Mouse (Mus musculus) CH12.LX (cell line): ENCODE measurements at regions not wholly inside any gene's neighbourhood (a gene's known extent, or its start where the extent isn't known, plus 50 kb on each side); places are given as distances from the start of the nearest gene placed in this dataset.

Source experiments
- DNase-seq: peaks from one replicate; pipeline ENCODE4 v3.0.0-alpha.2; 2013; ENCODE audit errors: extremely low read depth
- H3K27ac ChIP-seq: 2 replicates; pipeline ENCODE4 v1.5.1; 2012; ENCODE audit warnings: low read depth, mild to moderate bottlenecking, control low read depth, moderate library complexity; ENCODE audit not compliant: insufficient read depth
- H3K27me3 ChIP-seq: replicated peaks from 2 replicates; pipeline ENCODE3; 2012; ENCODE audit warnings: inconsistent platforms
- H3K36me3 ChIP-seq, 2 experiments: replicated peaks in 1 of 2; 2 replicates each; pipeline versions ENCODE3 to v1.6.1; 2012; ENCODE audit warnings: inconsistent platforms in 1 of 2, low read length in 1 of 2, mild to moderate bottlenecking in 1 of 2, mixed read lengths in 1 of 2, moderate library complexity in 1 of 2; ENCODE audit not compliant: control insufficient read depth in 1 of 2, insufficient read depth in 1 of 2
- H3K4me1 ChIP-seq, 2 experiments: 2 replicates each; pipeline ENCODE4 v1.6.1; 2012; ENCODE audit warnings: inconsistent platforms in 1 of 2, moderate library complexity in 1 of 2; ENCODE audit not compliant: insufficient read depth in 2 of 2, control insufficient read depth in 1 of 2
- H3K4me2 ChIP-seq: 2 replicates; pipeline ENCODE4 v1.6.1; 2012; ENCODE audit warnings: low read depth, mild to moderate bottlenecking, control low read depth; ENCODE audit not compliant: poor library complexity, insufficient read depth, severe bottlenecking
- H3K4me3 ChIP-seq, 3 experiments: fragments of 150-350 bp in 1 of 3; sonication (generic) in 1 of 3; replicated peaks in 1 of 3; 2 replicates each; pipeline versions ENCODE3 to v1.5.1; 2011 to 2012; ENCODE audit warnings: low read depth in 2 of 3, low read length in 2 of 3, mild to moderate bottlenecking in 2 of 3, moderate library complexity in 2 of 3, control low read depth in 1 of 3, improper control_type of control experiment in 1 of 3, inconsistent platforms in 1 of 3, mixed read lengths in 1 of 3; ENCODE audit not compliant: poor library complexity in 1 of 3
- H3K79me2 ChIP-seq: replicated peaks from 2 replicates; pipeline ENCODE4 v1.6.1; 2012; ENCODE audit warnings: mild to moderate bottlenecking, moderate library complexity; ENCODE audit not compliant: control insufficient read depth, poor library complexity, insufficient read depth, severe bottlenecking; ENCODE audit errors: extremely low read depth
- H3K9ac ChIP-seq: 2 replicates; pipeline ENCODE4 v1.6.1; 2012; ENCODE audit warnings: low read depth, mild to moderate bottlenecking, control low read depth, moderate library complexity; ENCODE audit not compliant: insufficient read depth
- H3K9me3 ChIP-seq: replicated peaks from 2 replicates; pipeline ENCODE3; 2012; ENCODE audit warnings: low read length, inconsistent platforms, mixed read lengths
- BHLHE40 ChIP-seq: IDR thresholded peaks from 2 replicates; pipeline ENCODE4 v1.6.1; 2011; ENCODE audit warnings: mild to moderate bottlenecking, low read depth, low read length, improper control_type of control experiment
- CHD1 ChIP-seq: IDR thresholded peaks from 2 replicates; pipeline ENCODE4 v1.6.1; 2012; ENCODE audit warnings: low read depth, low read length, improper control_type of control experiment, inconsistent platforms
- CTCF ChIP-seq, 2 experiments: IDR thresholded peaks in 1 of 2; conservative IDR thresholded peaks in 1 of 2; 2 replicates each; pipeline ENCODE4 v1.5.1; 2011 to 2012; ENCODE audit warnings: low read depth in 2 of 2, low read length in 2 of 2, improper control_type of control experiment in 1 of 2, inconsistent platforms in 1 of 2, mild to moderate bottlenecking in 1 of 2, moderate library complexity in 1 of 2
- ELF1 ChIP-seq: IDR thresholded peaks from 2 replicates; pipeline ENCODE4 v1.6.1; 2014; ENCODE audit warnings: low read depth, mild to moderate bottlenecking, inconsistent platforms, low read length, improper control_type of control experiment
- EP300 ChIP-seq: IDR thresholded peaks from 2 replicates; pipeline ENCODE4 v1.6.1; 2011; ENCODE audit warnings: low read length, improper control_type of control experiment
- GABPA ChIP-seq: IDR thresholded peaks from 2 replicates; pipeline ENCODE4 v1.6.1; 2012; ENCODE audit warnings: low read depth, low read length, improper control_type of control experiment, inconsistent platforms; ENCODE audit not compliant: insufficient replicate concordance
- HCFC1 ChIP-seq: IDR thresholded peaks from 2 replicates; pipeline ENCODE4 v1.6.1; 2012; ENCODE audit warnings: low read depth, mild to moderate bottlenecking, inconsistent platforms, low read length, improper control_type of control experiment
- IRF4 ChIP-seq: IDR thresholded peaks from 2 replicates; pipeline ENCODE4 v1.6.1; 2014; ENCODE audit warnings: low read depth, mild to moderate bottlenecking, inconsistent platforms, low read length, improper control_type of control experiment
- JUN ChIP-seq: IDR thresholded peaks from 2 replicates; pipeline ENCODE4 v1.6.1; 2011; ENCODE audit warnings: low read depth, mild to moderate bottlenecking, low read length, improper control_type of control experiment, moderate library complexity; ENCODE audit not compliant: insufficient read depth
- MAFK ChIP-seq: IDR thresholded peaks from 2 replicates; pipeline ENCODE4 v1.6.1; 2011; ENCODE audit warnings: low read length, improper control_type of control experiment; ENCODE audit not compliant: insufficient replicate concordance
- MAX ChIP-seq: IDR thresholded peaks from 2 replicates; pipeline ENCODE4 v1.6.1; 2011; ENCODE audit warnings: low read length, improper control_type of control experiment
- MAZ ChIP-seq: IDR thresholded peaks from 2 replicates; pipeline ENCODE4 v1.6.1; 2012; ENCODE audit warnings: low read depth, mild to moderate bottlenecking, inconsistent platforms, low read length, improper control_type of control experiment, moderate library complexity
- MXI1 ChIP-seq: IDR thresholded peaks from 2 replicates; pipeline ENCODE4 v1.6.1; 2011; ENCODE audit warnings: mild to moderate bottlenecking, low read depth, low read length, improper control_type of control experiment
- NELFE ChIP-seq: IDR thresholded peaks from 2 replicates; pipeline ENCODE4 v1.6.1; 2011; ENCODE audit warnings: low read depth, low read length, improper control_type of control experiment
- PAX5 ChIP-seq: IDR thresholded peaks from 2 replicates; pipeline ENCODE4 v1.6.1; 2012; ENCODE audit warnings: low read length, inconsistent platforms, mixed read lengths
- RAD21 ChIP-seq: IDR thresholded peaks from 2 replicates; pipeline ENCODE4 v1.6.1; 2011; ENCODE audit warnings: low read depth, mild to moderate bottlenecking, low read length, improper control_type of control experiment, moderate library complexity
- RCOR1 ChIP-seq: conservative IDR thresholded peaks from 2 replicates; pipeline ENCODE4 v1.6.1; 2012; ENCODE audit warnings: low read depth, mild to moderate bottlenecking, inconsistent platforms, low read length, improper control_type of control experiment
- USF1 ChIP-seq: IDR thresholded peaks from 2 replicates; pipeline ENCODE4 v1.6.1; 2014; ENCODE audit warnings: low read depth, mild to moderate bottlenecking, inconsistent platforms, low read length, improper control_type of control experiment
- ZC3H11A ChIP-seq: IDR thresholded peaks from 2 replicates; pipeline ENCODE4 v1.6.1; 2012; ENCODE audit warnings: low read depth, mild to moderate bottlenecking, inconsistent platforms, low read length, improper control_type of control experiment
- ZNF384 ChIP-seq: IDR thresholded peaks from 2 replicates; pipeline ENCODE4 v1.6.1; 2012; ENCODE audit warnings: low read depth, low read length, improper control_type of control experiment, inconsistent platforms
- dilution Hi-C: fragments of 300-500 bp; cut with MboI; formaldehyde crosslinking; loops from 2 replicates; pipeline ENCODE4 v1.14.3; 2020; ENCODE audit warnings: low sequenced_read_pairs; ENCODE audit not compliant: extremely low pct_unique_long_range_greater_than_20kb, extremely low pct_ligation_motif_present
- in situ Hi-C: fragments of 300-500 bp; cut with MboI; formaldehyde crosslinking; loops from 3 replicates; pipeline ENCODE4 v1.14.3; 2019; ENCODE audit warnings: low sequenced_read_pairs, low pct_ligation_motif_present, low pct_unique_long_range_greater_than_20kb, mixed read lengths

- Histone ChIP-seq H3K27ac (no peak overlapping the region), H3K36me3 (no peaks in the 10 kb centered on the region), H3K4me1 (peaks cover 0 to 8% of the 10 kb centered on the region in 2 experiments; a peak in 2 of 4 replicates), H3K4me2 (no peak overlapping the region), H3K9ac (no peak overlapping the region), H3K79me2 (no peaks in the 10 kb centered on the region), H3K9me3 (no peaks in the 10 kb centered on the region), H3K27me3 (no peaks in the 10 kb centered on the region), H3K4me3 (no peak overlapping the region)
- dilution Hi-C loops, result no loop called here
- no peak for DNase-seq
- in situ Hi-C loops, result no loop called here
- TF ChIP-seq IRF4 (no peak), MXI1 (no peak)
Measured at GRCm38 (mm10) chr13:19963031-19963430, 127.4 kb upstream of the Elmo1 start.

GRCm38 (mm10) chr13:19928761-19929160 lies 104.7 kb upstream of the Gpr141 start:
- Histone ChIP-seq H3K27me3 (no peaks in the 10 kb centered on the region), H3K9me3 (no peaks in the 10 kb centered on the region), H3K4me1 (no peaks in the 10 kb centered on the region), H3K9ac (no peak overlapping the region)
- no peak for DNase-seq
- in situ Hi-C loops, result no loop called here
- TF ChIP-seq EP300 (no peak), ELF1 (no peak), ZNF384 (no peak), HCFC1 (no peak), GABPA (no peak), CHD1 (no peak), PAX5 (no peak)
- TF ChIP-seq, all 38 proteins: peak for 0
- Histone ChIP-seq H3K27ac (no peak overlapping the region), H3K36me3 (no peaks in the 10 kb centered on the region), H3K4me2 (no peak overlapping the region), H3K79me2 (no peaks in the 10 kb centered on the region), H3K4me3 (no peak overlapping the region)
- dilution Hi-C loops, result no loop called here

GRCm38 (mm10) chr13:19927807-19928206 lies 103.8 kb upstream of the Gpr141 start:
- dilution Hi-C loops, result no loop called here
- H3K4me3 ChIP-seq, result no peak overlapping the region

More at GRCm38 (mm10) chr13:19927807-19928206, 103.8 kb upstream of the Gpr141 start:
- Histone ChIP-seq H3K36me3 (no peaks in the 10 kb centered on the region), H3K9me3 (no peaks in the 10 kb centered on the region), H3K4me2 (peak overlapping the region; percentile 68)
- in situ Hi-C loops, result no loop called here
- no peak for TF ChIP-seq BHLHE40
- TF ChIP-seq NELFE, result no peak
- no peak for TF ChIP-seq ZC3H11A
- no peak for TF ChIP-seq MAX
- no peak for TF ChIP-seq MXI1
- TF ChIP-seq HCFC1, result no peak
- TF ChIP-seq JUN, result no peak
- TF ChIP-seq RAD21, result no peak
- no peak for TF ChIP-seq PAX5
- no peak for TF ChIP-seq USF1
- TF ChIP-seq RCOR1, result no peak
- no peak for TF ChIP-seq ZNF384
- no peak for TF ChIP-seq CTCF (conservative IDR thresholded peaks at IDR 0.05 in 1 of 2, IDR thresholded peaks at IDR 0.05 in 1 of 2; ENCODE audit: low read depth in 2 of 2, low read length in 2 of 2)
- TF ChIP-seq GABPA, result no peak
- TF ChIP-seq MAFK, result no peak
- no peak for TF ChIP-seq MAZ
- TF ChIP-seq, all 38 proteins: peak for 0
- DNase-seq, result no peak
- Histone ChIP-seq H3K27ac (no peak overlapping the region), H3K9ac (no peak overlapping the region), H3K79me2 (no peaks in the 10 kb centered on the region), H3K4me1 (no peaks in the 10 kb centered on the region), H3K27me3 (no peaks in the 10 kb centered on the region)
